Mouse (Mus musculus): ENCODE data around the gene Trim28.
A peak's percentile ranks its signal among the peaks of the same experiment; 100 is the strongest.
"Not testable (repeated sequence)": the region's sequence is repeated elsewhere in the genome, so short reads cannot be mapped to it uniquely, and the experiment has no call there.

The Trim28 gene

GRCm38 (mm10) chr7:13034148-13034977, 35.4 kb downstream of the Trim28 start, which contains the start of gene Chmp2a:
Gene Chmp2a (minus strand): TSS chr7:13034807.
- peak; percentile 99 for DNase-seq

DNA sequence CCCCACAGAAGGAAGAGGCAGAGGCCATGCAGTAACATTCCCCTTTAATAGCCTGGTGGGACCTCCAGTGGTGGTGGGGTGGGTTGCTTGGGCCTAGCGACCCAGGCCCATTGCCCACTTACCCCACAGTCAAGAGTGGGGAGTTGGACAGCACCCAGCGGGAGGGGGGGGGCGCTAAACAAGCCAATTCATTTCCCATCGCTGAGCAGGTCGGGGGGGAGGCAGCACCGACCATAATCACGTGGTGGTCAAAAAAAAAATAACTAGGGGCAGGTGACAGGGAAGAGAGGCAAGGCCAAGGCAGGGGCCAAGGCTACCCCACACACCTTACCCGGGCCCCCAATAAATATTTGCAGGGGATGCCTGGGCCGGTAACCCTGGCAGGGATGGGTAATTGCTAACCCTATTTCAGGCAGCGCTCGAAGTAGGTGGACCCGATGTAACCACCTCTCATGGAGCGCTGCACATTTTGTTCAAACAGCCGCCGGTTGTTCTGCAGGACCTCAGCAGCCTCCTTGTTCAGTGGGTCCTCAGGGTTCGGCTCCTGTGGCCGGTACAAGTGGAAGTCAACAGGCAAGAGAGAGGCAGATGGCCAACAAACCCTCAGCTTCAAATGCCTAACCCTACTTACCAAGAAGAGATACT, 36.4 kb downstream of the Trim28 start:
- peak; percentile 50 for DNase-seq

GRCm38 (mm10) chr7:13036806-13037205, 37.9 kb downstream of the Trim28 start:
- no peak for DNase-seq

GRCm38 (mm10) chr7:13037366-13037765, 38.5 kb downstream of the Trim28 start:
- DNase-seq = no peak

DNA sequence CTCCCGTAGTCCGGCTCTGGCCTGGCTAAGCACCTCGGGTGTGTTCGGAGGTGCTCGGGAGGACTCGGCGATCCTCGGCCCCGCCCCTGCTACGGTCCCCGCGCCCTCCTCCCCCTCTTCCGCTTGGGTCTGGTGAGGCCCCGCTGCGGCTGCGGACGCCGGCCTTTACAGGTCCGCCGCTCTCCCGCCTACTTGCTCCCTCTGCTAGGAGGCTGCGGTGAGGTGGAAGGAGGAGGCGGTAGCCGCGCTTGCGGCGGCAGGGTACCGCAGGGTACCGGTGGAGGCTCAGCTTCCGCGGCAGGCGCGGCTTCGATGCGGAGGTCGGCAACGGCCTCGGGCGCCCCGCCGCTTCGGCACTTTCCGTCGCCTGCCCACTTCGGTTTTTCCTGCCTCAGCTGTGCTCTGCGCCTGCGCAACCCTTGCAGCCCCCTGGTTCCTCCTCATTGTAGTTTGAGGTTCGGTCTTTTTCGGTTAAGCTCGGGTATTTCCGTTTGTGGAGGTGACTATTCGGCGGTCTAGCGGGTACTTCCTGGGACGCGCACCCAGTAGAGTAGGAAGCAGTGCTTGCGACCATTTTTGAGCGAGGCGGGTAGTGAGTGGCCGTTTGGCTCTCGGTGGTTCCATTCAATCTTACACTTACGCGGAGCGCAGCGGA, 39.1 kb downstream of the Trim28 start, which contains the start of gene Ube2m:
TSS of gene Ube2m (minus strand) at position 375 of the 655 bp plus-strand sequence.
- DNase-seq = peak; percentile 99

DNA sequence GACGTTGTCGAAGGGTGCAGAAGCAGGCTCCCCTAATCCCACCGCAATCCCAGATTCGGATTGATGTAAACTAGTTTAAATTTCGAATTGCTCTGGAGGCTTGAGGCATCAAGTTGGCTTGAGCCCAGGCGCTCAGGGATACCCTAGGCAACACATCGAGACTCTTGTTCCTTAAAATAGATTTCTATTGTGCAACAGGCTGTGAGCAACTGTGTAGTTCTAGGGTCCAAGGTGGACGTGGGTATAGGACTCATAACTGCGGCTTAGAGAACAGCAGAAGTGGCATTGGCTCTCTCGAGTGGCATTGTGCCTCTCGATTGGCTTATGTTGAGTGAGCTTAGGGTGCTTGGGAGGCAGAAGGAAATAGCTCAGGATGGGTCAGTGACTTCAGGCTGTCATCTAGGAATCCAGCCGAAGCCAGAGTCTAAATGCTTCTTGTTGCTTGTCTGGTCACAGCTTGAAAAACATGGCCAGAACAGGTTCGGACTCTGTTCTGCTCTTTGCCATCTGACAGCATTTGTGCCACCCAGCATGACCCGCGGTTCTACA, 39.8 kb downstream of the Trim28 start:
- DNase-seq = peak; percentile 39

DNA sequence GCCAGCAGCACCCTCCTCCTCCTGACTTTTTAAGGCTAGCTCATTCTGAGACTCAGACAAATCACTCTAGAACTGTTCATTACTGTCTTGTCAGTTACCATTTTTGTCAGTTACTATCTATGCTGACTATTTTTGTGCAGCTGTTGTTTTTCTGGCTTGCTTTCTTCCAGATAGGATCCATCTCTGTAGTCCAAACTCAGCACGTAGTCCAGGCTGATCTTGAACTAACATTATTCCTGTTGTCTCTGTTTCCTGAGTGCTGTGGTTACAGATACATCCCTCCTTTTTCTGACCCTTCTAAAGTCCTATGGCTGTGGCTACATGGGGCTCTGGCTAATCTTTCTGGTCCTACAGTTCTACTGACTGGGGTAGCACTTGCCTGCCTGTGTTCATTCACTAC, 40.3 kb downstream of the Trim28 start:
- DNase-seq = no peak

GRCm38 (mm10) chr7:13041256-13041655, 42.3 kb downstream of the Trim28 start:
- DNase-seq = no peak

DNA sequence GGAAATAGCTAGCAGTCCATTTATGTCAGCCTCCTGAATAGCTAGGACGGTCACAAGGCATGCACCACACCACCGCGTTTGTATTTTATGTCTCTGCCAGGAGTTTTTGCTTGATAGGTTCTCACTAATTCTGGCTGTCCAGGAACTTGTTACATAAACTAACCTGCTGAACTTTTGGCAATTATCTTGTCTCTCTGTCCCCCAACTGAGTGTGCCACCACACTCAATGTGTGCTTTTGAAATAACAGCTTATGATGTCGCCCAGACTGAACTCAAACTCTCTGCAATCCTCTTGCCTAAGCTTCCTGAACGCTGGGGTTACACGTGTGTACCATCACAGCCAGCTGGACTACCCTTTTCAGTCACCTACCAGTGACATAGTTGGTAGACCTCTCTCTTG, 43.6 kb downstream of the Trim28 start:
- DNase-seq = no peak

GRCm38 (mm10) chr7:13043120-13043444, 44.2 kb downstream of the Trim28 start:
- DNase-seq = no peak

GRCm38 (mm10) chr7:13043445-13044253, 44.7 kb downstream of the Trim28 start:
- peak; percentile 57 for DNase-seq

DNA sequence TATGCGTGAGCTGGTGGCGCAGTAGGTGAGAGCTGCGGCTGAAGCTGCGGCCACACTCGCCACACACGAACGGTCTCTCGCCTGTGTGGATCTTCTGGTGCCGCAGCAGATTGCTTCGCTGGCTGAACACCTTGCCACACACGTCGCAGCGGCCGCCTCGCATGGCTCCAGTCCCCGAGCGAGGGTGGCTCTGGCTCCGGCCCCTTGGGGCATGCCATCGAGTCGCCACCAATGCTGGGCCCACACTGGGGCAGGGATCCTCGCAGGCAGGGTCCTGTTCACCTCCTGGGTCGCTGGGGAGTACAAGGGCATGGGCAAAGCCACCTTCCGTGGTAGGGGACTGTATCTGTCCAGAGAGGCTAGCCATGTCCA, 45.3 kb downstream of the Trim28 start:
- DNase-seq = no peak

GRCm38 (mm10) chr7:13046084-13046483, 47.2 kb downstream of the Trim28 start:
- DNase-seq = peak; percentile 82

DNA sequence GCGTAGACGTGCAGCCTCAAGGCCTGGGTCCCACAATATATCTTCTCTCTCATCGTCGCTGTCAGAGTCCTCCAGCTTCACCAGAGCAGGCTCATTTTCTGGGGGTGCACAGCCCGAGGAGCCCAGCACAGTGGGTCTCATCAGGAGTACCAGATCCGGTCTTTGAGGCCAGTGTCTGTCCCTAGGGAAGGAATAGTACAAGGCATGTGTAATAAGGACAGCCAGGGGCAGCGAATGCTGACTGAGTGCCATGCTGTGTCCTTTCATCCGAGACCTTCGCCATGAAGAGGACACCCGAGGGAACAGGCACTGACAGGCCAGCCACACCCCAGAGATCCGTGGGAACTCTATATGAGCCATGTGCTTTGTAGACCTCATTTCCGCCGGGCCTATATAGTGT, 54.1 kb downstream of the Trim28 start:
- no peak for DNase-seq

DNA sequence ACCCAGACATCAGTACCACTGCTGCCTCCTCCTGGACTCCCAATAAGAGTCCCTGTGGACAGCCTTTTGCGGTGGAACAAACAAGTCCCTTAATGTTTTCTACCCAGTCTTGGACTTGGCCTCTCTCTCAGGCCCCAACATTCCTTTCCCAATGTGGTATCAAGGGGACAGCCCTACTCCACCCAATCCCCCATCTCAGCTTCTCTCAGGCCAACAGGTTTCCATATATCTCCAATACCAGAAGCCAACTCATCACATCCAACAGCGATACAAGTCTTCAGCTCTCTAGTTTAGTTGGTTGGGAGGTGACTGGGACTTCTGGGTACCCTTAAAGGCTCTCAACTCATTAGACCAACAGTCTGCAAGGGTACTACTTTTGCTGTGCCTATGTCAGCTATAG, 54.6 kb downstream of the Trim28 start:
- DNase-seq = no peak

GRCm38 (mm10) chr7:13053961-13054286, 55.0 kb downstream of the Trim28 start:
- DNase-seq = no peak

DNA sequence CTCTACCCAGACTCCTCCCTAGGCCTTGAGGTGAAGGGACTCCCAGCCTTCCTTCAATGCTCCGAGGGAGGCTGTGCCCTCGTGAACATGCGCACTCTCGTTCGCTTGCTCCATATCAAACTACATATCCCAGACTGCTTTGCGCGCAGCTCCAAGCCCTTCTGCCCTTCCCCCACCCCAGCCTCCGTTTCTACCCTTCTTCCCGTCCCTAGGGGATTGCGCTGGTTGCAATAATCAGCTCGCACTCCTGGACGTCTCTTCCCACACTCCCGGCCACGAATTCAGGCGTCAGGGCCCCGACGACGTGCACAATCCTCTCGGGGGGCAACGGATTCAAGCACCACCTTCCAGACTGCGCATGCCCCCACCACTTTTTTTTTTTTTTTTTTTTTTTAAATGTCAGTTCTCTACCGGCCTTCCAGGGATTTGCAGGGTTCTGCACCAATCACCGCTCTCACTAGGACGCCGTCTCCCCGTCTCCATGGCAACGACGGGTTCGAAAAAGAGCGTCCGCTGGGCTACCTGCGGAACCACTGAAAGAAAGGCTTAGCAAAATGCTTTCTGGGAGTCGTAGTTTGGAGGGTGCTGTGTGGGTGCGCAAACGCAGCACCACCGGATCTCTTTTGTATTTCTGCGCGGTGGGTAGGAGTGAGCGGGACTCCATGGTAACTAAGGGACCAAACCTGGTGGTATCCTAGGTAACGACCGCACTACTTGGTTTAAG, 55.5 kb downstream of the Trim28 start, which contains the start of gene Mzf1:
TSS of gene Mzf1 (minus strand) at position 478 of the 724 bp plus-strand sequence.
- DNase-seq = peak; percentile 97

DNA sequence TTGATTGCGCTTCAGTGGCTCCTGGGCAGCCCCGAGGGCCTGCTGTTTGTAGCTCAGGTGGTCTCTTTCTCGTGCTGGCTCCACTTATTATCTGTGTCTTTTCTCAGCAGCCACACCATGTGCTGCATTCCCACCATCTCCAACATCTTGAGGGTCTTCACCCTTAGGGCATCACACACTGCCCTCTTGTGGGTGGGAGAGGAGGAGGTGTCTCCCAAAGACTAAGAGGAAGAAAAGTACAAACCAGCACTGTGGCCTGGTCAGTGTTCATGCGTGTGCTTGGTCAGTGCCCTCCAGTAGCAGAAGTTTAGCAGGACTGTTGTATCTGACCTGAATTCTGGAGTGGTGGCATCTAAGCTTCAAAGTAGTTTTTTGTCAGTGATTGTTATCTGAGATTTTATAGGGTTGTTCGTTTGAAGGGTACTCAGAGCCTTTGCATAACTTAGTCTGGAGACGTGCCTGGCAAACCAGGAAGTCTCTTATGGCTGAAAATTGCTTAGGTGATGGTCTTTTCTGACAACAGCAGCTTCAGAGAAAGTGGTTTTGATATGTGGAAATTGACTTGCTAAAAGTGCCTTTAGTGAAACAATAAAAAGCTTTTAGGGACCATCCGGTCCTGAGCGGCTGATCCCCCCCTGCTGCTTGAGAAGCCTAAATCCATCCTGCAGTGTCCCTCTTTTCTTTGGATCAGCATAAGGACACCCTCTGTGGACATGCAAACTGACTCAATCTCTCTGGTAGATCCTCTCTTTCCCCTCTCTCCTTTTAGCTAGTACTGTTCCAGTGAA, 58.2 kb downstream of the Trim28 start:
- DNase-seq = no peak

DNA sequence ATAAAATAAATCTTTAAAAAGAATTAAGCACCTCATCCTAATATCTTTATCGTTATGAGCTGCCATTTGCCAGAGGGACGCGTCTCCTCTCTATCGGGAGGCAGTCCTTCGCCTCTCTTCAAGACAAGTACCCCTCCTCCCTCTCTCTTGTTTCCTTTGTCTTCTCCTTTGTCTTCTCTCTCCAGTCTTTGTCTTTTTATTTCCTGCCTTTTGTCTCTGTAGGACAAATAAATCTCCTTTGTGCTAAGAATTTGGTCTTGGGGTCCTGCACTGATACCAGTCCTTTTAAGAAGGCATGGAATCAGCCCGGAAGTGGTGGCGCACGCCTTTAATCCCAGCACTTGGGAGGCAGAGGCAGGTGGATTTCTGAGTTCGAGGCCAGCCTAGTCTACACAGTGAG, 60.6 kb downstream of the Trim28 start:
- no peak for DNase-seq

DNA sequence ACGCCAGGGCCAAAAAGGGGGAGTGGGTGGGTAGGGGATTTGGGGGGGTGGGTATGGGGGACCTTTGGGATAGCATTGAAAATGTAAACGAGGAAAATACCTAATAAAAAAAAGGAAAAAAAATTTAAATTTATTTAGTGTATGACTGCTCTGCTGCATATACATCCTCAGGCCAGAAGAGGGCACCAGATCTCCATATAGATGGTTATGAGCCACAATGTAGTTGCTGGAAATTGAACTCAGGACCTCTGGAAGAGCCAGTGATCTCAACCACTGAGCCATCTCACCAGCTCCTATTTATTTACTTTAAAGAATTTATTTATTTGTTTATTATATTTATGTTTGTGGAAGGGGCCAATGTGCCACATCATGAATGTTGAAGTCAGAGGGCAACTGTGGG, 64.5 kb downstream of the Trim28 start:
- not testable (repeated sequence) for DNase-seq

- DNase-seq = no peak
Observed at GRCm38 (mm10) chr7:13072293-13072692, 73.4 kb downstream of the Trim28 start.
